Mouse (Mus musculus): ENCODE measurements around the gene Snx18.

The Snx18 gene

DNA sequence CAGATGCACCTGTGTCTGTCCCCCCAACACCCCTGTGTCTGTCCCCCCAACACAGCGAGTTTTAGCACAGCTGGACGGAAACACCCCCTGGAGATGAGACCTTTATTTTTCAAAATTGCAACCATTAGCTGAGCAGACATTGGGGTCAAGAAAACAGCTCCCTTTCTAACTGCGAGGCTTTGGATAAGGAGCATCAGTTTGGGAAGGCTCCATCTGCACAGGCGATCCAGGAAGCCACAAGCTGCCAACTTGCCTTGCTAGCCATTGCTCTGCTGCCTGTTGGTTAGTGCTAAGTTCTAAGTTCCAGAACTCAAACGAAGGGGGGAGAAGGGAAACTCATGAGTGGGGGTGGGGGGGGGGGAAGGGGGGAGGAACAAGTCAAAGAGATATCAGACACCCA is 51.4 kb downstream of the Snx18 start:
- no peak for DNase-seq (ENCODE audit: low spot score)

DNA sequence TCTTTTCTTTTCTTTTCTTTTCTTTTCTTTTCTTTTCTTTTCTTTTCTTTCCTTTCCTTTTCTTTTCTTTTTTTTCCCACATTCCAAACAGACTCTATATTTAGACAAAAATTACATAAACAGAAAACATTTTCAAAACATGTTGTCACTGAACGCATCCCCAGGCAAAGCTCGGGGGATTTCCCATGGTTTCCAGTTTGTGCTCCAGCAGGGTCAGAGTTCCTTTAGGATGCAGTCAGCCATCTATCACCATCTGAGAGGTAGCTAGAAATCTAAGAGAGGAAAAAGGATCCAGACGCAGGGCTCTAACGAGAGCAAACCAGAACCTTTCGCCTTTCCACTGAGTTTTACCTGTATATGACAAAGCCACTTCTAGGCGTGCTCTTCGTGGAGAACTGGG is 52.0 kb downstream of the Snx18 start:
- DNase-seq (ENCODE audit: low spot score): no peak

DNA sequence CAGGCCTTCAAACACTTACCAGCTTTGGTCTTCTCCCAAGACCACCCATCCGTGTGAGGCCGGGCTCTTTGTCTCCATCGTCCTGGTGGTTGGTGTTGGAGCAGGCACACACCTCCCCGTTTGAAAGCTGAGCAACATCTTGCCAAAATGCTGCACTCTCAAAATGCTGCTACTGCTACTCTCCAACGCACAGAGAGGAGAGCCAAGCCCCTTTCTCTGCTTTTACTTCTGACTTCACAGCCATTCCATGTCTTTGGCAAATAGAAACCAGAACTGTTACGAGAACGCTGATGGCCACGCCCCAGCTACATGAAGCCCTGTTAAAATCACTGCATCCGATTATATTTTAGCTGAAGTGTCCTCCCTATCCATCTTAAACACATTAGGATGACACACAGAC is 58.7 kb downstream of the Snx18 start:
- no peak for DNase-seq (ENCODE audit: low spot score)

DNA sequence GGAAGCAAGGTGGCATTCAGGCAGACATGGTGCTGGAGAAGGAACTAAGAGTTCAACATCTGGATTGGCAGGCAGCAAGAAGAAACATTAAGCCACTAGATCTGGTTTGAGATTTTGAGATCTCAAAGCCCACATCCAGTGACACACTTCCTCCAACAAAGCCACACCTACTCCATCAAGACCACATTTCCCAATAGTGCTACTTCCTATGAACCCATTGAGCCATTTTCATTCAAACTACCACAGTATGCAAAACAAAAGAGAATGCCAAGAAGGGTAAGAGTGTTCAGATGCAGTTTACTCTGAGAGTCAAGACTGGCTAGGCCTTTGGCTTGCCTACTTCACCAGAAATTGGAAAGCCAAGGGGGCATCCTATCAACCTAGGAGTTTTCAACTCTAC is 61.8 kb downstream of the Snx18 start:
- no peak for DNase-seq (ENCODE audit: low spot score)

DNA sequence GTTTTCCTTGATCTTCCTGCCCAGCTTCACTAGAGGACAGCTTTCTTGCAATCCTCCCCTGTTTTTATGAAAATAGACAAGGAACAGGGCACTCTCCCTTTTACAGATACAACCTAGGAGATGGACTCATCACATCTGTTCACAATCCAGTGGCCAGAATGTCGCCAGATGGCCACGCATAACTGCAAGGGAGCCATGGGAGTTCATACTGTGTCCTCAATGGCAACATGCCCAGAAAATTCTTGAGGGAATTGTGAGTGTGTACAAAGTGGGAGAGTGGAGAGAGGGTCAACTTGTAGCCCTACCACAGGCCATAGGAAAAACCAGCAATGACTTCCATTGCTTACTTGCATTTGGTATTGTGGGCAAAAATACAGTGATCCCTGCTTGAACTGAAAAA is 63.1 kb downstream of the Snx18 start:
- DNase-seq (ENCODE audit: low spot score): no peak

DNA sequence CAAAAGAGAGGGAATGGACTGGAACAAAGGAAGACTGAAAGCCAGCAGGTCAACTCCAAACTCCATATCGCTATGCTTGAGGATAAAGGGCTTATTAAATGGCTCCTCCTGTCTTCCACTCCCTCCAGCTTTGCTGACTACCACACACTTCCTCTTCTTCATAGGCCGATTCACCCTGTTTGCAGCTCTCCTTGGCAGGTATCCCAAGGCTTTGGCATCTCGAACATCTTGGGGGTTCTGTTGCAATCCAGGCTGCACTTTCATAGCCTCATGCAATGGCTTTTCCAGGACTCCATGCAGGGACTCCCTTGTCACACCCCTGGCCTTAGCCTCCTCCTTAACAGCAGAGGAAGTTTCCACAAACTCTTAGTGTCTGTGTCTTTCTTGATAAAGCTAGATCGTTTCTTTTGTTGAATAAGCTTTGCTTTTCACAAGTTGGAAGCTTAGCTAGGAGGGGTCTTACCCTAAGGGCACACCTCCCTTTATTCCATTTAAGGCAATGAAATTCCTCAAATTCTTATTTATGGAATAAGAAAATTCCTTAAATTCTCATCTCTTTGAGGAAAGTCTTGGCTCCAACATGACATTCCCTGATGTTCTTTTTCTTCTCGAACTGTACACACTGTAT is 64.6 kb downstream of the Snx18 start:
- DNase-seq (ENCODE audit: low spot score): no peak

DNA sequence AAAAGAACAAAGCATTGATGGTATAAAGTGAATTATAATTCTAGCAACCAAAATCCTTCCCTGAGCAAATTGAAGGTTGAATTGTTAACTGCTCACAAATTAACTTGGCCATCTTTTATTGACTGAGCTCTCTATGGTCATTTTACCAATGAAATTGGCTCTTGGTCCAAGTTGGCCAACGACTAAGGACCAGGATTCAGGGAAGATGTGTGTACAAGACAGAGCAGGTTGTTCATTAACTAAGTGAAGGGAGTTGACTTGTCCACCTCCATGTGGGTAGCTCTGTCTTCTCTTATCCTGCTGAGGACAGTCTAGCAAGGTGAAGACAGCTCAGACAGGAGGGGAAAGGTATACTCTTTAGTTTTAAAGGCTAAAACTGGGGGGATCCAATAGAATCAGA is 66.0 kb downstream of the Snx18 start:
- DNase-seq (ENCODE audit: low spot score): no peak

DNA sequence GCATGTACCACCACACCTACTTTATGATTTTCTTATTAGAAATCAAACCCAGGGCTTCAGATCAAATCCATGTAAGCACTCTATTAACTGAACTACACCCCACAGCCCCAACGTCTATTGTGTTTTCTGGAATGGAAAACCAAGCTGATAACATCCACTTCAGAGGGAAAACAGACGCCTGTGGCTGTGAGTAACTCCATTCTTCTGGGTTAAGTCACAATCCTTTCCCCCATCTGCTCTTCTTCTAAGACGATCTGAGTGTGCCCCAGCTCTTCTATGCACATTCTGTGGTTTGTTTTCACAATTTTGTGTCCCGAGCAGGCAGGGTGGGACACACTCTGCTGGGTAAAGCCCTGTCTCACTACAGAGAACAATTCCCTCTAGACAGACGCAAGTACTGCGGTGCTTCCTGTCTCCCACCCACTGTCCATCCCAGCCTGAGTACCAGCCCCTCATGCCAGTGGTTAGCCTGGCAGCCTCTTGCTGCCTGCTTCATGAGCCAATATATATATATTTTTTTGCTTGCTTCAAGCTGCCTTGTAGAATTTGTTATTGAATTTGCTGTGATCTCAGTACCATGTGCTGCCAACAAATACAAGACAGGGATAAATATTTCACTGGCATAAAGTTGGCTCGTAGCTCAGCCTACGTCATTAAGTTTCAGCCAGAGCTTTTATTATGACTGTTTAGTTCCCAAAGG is 67.3 kb downstream of the Snx18 start:
- no peak for DNase-seq (ENCODE audit: low spot score)

DNA sequence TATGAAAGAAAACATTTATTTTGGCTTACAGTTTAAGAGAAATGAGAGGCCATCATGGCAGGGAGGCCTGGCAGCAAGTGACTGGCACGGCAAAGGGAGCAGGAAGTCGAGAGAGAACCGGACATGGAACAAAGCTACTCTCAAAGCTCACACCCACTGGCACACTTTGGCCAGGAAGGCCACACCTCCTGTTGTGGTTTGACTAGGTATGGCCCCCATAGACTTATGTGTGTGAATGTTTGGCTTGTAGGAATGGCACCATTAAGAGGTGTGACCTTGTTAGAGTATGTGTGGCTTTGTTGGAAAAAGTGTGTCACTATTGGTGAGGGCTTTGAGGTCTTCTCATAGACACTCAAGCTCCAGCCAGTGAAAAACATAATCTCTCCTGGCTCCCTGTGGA is 69.3 kb downstream of the Snx18 start:
- DNase-seq (ENCODE audit: low spot score): no peak

DNA sequence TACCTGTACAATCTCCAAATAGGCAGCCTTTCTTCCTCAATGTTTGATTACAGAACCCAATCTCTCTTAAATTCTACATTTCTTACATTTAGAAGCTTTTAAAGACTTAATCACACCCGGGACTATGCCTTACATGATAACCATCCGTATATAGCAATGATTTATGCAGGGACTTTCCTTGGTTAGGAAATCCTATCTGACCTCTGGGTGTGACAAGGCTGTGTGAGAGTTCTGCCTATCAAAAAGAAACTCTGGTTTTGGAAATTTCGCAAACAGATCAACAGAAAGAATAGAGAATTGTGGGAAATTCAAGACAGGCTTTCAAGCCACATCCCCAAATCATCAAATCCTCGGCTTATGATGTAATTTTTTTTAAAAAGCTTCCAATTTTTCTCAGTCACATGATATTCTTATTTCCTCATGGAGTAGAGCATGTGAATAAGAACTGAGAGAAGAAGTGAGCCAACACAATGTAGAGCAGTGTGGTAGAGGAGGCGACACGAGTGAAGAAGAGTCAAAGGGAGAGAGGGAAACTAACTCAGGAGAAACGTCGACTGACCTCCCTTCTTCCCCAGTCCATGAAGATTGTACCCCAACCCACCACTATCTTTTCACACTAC is 70.4 kb downstream of the Snx18 start:
- no peak for DNase-seq (ENCODE audit: low spot score)

DNA sequence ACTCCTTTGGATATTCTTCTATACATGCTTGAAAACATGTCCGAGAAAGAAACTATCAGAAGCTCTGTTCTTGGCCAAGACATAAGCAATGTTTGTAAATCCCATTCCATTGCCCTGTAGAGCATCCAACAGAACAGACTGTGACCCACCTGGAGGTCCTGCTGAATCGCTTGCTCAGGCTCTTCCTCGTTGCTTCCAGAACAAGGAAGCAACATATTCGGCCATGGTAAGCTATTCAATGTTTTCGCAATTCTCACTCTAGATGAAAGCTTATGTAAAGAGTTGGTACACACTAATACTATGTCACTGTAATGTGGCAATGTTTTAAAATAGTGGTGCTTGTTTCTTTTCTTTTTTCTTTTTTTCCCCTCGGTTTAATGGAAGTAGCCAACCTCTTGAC is 76.0 kb downstream of the Snx18 start:
- no peak for DNase-seq (ENCODE audit: low spot score)
